Mouse (Mus musculus): ENCODE data around the gene Camta1.

Camta1 gene

GRCm38 (mm10) chr4:151155587-151155986 is 706.1 kb downstream of the Camta1 start:
- DNase-seq (ENCODE audit: low spot score in 2 of 2): no peak

GRCm38 (mm10) chr4:151154306-151154705 is 707.4 kb downstream of the Camta1 start:
- DNase-seq (ENCODE audit: low spot score in 2 of 2): no peak

DNA sequence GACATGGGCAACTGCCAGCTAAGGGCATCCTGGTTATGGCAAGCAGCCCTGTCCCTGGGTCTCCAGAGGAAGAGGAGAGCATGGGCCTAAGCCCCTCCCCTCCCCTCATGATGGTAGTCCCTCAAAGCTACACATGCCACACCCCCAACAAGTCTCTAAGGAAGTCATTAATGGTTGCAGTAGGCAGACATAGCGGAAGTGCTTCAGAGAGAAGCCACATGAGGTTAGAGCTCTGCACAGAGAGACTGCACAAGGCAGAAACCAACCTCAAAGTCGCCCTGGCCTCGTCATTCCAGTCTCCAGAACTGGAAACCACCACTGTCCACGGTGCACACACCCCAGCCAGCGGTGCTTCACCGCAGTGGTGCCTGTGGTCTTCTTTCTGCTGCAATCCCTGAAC is 709.7 kb downstream of the Camta1 start:
- DNase-seq (ENCODE audit: low spot score in 2 of 2): no peak

DNA sequence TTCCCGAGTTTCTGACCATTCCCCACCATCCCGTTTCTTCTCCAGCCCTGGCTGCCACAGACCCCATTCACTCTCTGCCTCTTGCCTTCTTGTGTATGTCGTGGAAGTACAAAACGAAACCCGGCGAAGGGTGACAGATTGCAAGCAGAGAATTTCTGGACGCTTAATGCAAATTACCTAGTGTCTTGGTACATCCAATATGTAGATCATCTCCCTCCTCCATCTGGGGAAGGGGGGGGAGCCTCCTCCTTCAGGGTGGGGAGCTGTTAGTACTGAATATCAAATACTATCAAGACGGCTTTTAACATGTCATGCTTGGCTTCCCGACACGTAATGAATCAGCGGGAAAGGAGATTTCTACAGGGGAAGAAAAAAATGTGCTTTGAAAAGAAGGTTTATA is 710.8 kb downstream of the Camta1 start:
- DNase-seq (ENCODE audit: low spot score in 2 of 2): no peak

DNA sequence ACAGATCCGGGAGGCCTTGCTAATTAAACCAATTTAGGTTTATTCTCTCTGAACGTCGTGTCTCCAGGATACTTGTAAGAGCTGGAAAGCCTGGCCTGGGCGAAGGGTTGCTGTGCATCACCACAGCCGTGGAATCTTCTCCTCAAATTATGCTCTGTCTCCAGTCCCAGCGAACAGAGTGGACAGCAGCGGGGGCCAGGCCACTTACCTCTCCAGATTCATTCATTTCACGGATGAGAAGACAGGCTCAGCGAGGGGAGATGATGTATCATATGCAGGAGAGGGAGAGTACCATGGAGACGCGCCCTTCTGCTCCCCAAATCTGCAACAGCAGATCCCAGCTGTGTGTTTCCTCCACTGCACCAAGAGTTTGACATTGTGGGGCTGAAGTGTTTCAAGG is 711.6 kb downstream of the Camta1 start:
- no peak for DNase-seq (ENCODE audit: low spot score in 2 of 2)

- DNase-seq (ENCODE audit: low spot score in 2 of 2): no peak
These were observed 714.1 kb downstream of the Camta1 start for GRCm38 (mm10) chr4:151147541-151147940.

DNA sequence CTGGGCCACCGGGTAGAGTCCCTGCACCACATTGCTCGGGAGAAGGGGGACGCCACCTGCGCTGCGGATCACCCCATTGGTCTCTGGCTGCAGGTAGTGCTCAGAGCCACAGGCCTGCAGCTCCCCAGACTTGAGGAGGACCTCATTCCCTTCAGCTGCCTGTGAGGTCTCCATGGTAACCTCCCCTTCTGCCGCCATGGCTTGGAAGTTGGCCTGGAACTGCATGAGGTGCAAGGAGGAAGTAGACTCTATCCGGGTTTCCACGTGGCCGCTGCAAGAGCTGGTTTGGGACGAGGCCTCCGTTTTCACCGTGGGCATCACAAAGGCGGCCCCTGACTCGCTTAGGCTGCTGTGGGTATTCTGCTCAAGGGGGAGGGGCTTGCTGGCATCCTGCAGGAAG is 717.6 kb downstream of the Camta1 start:
- no peak for DNase-seq (ENCODE audit: low spot score in 2 of 2)

DNA sequence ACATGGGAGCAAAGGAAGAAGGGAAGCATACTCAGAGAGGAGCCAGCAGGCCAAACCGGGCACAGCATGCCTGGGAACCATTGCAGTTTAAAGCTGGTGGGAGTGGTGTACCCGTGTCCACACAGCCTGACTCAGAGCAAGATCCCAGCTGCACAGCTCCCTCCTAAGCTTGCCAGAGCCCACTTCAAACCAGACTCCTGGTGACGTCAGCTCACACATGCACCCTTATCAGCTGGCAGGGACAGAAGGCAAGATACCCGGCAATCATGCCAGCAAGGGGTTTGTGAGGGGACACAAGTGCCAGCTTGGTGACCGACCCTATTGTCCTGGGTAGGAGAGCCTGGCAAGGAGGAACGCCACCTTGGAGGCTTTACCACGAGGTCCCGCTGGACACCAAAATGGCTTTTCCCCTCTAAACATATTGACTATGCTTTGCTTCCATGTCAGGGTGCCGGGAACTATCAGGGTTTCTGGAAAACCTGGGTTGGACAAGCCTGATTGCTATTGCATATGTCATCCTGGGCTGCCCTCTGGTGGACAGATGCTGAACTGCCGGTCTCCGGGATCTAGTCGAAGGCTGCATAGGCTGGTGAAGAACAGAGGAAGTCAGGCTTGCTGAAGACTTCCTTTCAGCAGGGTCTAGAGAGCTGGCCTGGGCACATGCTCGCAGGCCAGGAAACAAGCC is 720.3 kb downstream of the Camta1 start:
- peak; percentile 94 to 100 for DNase-seq (ENCODE audit: low spot score in 2 of 2)

DNA sequence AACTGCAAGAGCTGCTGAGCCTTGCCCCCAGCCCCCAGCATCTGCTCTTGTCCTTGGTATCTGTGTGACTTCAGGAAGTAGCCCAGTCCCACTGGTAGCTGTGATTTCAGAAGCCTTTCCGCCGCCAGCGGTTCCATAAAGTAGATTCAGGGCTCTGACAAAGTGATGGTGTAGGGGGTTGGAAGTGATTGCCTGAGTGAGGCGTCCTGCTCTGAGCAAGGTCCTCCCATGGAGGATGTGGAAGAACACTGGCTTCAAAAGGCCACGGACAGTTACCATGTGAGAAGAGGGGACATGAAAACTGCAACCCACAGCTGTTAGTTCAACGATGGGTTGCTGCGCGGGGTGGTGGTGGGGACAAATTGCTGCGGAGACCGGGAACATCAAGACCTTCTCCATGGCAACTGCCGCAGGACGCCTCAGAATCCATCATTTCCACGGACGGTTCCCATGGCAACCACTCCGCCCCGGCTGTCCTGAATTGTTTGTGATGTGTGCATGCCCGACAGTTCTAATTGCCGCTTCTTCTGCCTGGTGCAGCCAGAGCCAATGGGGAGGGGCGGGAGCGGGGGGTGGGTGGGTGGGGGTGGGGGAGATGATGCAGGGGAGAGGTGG is 721.2 kb downstream of the Camta1 start:
- peak; percentile 88 to 90 for DNase-seq (ENCODE audit: low spot score in 2 of 2)

DNA sequence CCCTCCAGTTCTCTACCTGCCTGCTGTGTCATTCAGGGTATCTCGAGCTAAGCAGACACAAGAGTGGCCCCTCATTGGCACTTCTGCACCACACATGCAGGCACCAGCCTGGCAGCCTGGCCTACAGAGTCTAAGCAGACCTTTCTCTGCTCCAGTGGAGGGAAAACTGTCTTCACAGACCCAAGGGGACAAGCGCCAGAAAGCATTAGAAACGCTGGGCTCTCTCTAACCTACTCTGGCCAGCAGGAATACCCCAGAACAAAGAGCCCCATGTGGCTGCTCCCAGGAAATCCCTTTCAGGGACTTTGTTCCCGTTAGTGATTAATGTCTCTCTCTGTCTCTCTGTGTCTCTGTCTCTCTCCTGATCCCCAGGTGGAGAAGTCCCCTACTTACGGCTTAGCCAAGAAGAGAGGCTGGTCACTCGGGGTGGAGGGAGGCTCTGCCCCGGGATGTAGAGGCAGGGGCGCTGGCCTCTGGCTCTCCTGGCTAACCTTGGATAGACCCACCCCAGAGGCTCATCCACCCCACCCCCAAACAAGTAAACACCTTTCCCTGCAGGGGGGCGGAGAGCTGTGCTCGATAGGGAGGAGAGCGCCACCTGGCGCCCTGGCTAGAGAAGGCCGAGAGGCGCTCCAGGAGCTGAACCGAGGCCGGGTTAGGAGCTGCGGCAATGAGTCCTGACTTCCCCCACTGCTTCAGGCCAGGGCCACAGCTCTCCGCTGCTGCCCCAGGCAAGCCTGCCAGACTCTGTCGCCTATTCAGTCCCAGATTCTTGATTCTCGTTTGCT is 722.4 kb downstream of the Camta1 start:
- DNase-seq (ENCODE audit: low spot score in 2 of 2): peak; percentile 75 to 78

- no peak for DNase-seq (ENCODE audit: low spot score in 2 of 2)
These were observed 723.1 kb downstream of the Camta1 start for GRCm38 (mm10) chr4:151138586-151138985.

- DNase-seq (ENCODE audit: low spot score in 2 of 2): no peak
These were observed 723.5 kb downstream of the Camta1 start for GRCm38 (mm10) chr4:151138135-151138534.

- DNase-seq (ENCODE audit: low spot score in 2 of 2): no peak
These were observed 724.0 kb downstream of the Camta1 start for GRCm38 (mm10) chr4:151137701-151138100.

DNA sequence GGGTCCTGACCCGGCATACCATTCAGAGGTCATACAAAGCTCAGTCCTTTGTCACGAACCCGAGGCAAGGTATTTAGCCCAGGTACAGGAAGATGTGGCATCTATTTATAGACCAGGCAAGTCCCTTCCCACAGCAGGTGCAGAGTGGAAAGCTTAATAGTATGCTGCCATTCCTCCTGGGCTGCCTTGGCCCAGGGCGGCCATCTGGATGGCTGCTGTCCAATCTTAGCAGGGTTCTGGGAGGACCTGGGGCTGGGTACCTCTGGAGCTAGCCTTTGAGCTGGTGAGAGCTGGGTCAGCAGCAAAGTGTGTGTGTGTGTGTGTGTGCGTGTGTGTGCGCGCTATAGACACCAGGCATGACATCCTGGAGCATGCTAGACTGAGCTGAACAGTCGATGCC is 726.2 kb downstream of the Camta1 start:
- DNase-seq (ENCODE audit: low spot score in 2 of 2): no peak

GRCm38 (mm10) chr4:151133760-151134159 is 727.9 kb downstream of the Camta1 start:
- DNase-seq (ENCODE audit: low spot score in 2 of 2): no peak

GRCm38 (mm10) chr4:151132493-151132892 is 729.2 kb downstream of the Camta1 start:
- DNase-seq (ENCODE audit: low spot score in 2 of 2): no peak

DNA sequence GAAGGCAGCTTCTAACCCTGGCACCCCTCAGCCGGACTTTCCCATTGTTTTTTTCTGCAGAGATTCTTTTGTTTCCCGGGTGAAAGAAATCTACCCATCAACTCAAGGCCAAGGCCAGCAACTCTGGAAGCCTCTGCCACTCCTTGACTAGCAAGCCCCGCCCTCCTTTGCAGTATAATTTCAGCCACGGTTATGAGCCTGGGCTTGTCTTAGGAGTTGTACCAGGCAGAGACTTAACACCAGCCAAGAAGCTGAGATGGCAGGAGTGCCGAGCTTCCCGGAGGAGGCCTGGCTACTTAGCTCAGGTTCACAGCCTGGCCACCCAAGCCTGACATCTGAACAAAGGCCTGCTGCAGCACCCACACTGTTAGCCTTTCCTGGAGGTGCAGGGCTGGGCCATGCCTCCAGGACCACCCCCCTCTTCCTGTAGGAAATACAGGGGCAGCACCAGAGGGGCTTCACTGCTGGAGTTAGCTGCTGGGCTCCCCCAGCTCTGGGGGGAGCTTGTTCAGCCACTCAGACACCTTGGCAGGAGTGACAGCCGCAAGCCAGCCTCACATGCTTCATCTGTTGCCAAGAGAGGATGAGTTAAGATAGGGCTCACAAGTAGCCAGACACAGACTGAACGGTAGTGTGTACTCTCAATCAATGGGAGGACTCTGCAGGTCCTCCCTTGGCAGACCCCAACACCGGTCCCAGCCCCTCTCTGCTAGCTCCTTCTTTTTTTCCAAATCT is 730.8 kb downstream of the Camta1 start:
- DNase-seq (ENCODE audit: low spot score in 2 of 2): no peak

DNA sequence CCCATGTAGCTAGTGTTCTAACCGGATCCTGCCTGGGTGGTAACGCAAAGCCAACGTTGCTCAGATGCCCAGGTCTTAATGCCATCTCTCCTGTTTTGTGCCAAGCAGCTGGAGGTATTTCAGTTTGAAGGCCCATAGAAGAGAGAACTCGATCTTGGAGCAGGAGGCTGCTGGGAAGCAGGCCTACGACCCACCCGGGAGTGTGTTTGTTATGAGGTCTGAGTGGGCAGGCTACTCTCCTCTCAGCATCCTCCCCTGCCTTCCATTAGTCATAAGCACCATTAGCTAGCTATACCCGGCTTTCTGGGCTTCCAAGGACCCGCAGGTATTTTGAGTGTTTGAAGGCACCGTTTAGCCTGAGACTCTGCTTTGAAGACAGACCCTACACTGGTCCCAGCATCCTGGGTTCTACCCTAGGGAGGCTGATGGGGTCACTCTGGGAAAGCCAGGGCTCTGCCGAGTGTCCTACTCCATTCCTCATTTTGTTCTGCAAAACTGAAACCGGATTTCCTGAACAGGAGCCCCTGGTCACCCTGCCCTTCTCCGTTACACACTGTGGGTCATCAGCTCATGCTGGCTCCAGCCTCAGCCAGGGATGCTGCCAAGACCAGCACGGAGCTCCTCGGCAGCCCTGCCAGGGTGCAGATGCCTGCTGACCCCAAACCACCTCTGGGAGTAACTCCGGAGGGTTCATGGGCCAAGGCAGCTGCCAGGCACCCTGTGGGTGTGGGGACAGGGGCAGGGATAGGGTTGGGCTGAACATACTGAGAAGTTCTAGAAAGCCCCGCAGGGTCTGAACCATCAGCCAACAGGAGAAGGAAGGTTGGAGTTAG is 731.7 kb downstream of the Camta1 start:
- no peak for DNase-seq (ENCODE audit: low spot score in 2 of 2)

GRCm38 (mm10) chr4:151128641-151129541 is 732.8 kb downstream of the Camta1 start:
- peak; percentile 78 to 87 for DNase-seq (ENCODE audit: low spot score in 2 of 2)

Measured in frontal cortex, postnatal 14 days (tissue).